Mouse (Mus musculus): ENCODE data around the gene Fbxl14. TPM values are rescaled to one million over a fixed set of nuclear protein-coding genes. Genes with fewer than 3 reads are reported as not detected.
A peak's percentile ranks its signal among the peaks of the same experiment; 100 is the strongest.

The Fbxl14 gene
- total RNA-seq, 2 experiments from 2014 or later = 31.6 to 33.6 TPM

DNA sequence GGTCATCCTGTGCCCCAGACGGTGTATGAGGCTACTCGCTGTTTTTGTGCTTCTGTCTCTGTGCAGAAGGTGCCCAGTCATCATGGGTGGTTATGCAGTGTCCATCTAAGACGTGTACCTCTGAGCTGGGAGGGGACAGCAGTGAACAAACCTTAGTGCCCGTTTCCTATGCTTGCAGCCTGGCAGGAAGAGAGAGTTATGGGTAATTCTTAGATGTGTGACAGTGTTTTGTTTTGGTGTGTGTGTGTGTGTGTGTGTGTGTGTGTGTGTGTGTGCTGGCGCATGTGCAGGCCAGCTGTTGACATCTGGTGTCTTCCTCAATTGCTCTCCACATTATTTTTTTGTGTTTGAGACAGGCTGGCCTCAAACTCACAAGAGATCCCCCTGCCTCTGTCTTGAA is 20.6 kb downstream of the Fbxl14 start:
- no peak for DNase-seq

DNA sequence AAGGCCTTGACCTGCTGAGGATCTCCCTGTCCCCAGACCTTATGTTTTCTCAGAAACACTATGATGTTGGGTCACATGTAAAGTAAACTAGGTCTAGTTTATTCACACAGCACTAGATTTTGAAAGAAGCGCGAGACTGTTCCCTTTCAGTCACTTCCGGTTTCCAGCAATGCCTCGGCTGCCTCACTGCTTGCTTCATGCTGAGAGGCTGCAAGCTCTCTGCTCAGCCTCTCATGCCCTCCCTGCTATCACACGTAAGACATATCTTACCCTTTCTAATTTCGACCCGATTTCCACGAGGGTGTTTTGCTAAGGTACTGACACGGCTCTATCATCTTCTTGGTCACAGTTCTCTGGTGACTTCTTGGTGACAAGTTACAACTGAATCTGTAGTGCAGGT is 22.6 kb downstream of the Fbxl14 start:
- no peak for DNase-seq

DNA sequence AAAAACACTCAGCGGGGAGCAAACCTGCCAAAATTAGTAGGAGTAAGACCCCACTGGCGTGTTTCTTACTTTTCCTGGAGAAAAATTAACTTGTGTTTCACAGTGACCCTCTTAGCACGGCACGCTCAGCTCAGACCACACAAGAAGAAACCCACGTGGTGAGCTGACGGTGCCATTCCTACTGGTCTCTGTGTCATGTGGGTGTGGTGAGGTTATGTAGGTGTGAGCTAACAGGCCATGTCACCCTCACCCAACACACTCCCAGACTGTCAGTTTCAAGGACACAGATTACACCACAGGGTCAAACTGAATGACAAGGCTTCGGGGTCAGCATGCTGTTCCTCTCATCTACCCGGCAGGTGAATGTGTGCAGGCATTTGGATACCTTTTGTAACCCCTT is 25.3 kb downstream of the Fbxl14 start:
- no peak for DNase-seq

DNA sequence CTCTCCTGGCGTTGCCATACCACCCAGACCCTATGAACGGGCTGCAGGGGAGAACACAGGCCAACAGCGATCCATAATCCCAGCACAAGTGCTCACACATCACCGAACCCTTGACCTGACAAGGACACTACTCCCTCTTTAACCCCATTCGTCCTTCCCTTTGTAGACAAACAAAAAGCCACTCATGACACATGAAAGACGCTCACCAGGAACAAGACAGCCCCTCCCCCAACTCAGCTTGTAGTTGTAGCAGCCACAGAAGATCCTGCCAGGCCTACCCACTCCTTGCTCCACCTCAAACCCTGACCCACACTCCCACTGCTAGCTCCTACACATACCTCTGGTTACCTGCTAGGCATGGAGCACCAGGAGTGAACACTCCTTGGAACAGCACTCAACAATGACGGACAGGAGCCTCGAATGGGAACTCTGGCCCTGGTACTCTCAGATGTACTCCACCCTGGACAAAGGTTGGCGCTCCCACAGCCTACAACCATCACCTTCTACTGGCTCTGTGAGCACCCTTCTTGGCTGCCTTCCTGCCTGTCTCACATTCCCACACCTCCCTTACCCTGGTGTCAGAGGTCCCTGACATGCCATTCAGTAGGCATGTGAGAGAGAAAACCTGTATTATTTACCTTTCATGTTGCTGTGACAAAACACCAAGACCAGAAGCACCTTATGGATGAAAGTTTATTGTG is 26.2 kb downstream of the Fbxl14 start:
- no peak for DNase-seq

DNA sequence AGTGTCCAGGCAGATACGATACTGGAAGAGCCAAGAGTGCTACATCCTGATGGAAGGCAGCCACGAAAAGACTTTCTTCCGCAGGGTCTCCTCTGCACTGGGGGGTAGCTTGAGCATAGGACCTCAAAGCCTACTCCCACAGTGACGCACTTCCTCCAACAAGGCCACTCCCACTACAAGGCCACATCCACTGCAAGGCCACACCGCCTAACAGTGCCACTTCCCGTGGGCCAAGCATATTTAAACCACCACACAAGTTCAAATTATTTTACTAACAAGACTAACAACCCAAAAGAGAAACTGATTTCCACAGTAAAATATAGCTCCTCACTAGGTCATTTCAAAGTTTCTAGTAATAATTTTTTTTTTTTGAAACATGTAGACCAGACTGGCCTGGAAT is 28.8 kb downstream of the Fbxl14 start:
- DNase-seq = no peak

DNA sequence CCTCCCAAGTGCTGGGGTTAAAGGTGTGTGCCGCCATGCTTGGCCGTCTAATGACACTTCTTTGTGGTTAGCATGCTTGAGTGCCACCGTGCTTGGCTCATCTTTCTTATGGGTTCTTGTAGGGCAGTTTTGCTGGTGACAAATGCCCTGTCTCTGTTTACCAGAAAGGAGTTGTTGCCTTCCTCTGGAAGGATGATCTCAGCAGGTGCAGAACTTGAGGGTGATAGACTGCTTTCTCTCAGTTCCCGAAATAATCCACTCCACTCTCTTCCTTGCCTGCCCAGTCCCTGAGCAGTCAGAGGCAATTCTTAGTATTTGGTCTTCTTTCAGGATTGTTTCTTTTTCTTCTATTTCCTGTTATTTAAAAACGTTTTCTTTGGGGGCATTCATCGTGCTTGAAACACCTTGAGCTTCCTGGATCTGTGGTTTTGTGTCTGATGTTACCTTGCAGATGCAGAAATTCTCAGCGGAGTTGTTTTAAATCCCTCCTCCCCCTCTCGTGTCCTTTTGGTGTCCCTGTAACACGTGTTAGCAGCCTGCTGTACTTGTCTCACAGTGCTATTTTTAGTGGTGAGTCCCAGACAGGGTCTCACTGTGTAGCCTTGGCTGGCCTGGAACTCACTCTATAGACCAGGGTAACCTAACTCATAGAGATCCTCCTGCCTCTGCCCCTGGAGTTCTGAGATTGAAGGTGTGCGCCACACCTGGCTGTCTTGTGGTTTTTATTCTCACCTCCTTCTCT is 29.3 kb downstream of the Fbxl14 start:
- DNase-seq = no peak

DNA sequence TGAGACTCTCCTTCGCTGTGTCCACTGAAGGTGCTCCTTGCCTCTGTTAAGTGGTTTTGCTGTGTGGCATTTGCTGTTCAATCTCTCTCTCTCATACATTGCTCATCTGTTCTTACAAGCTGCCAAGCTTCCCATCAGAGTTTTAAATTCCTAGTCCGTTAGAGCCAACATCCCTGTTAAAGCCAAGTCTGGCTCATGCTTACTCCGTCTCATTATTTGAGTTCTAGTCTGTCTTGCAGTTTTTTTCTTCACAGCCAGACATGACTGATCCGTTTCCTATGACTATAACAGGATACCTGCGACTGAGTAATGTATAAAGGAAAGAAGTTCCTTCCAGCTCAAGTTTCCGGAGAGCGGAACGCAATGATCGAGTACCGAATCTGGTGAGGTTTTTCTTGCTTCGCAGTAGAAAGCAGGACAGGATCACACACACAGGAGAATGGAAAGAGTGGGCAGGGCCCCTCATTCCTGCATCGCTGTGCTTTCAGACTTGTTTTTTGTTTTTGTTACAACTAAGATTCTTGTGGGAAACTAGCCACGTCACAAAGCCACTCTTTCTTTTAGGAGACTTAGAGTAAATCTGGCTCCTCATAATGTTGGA is 30.1 kb downstream of the Fbxl14 start:
- DNase-seq = no peak

DNA sequence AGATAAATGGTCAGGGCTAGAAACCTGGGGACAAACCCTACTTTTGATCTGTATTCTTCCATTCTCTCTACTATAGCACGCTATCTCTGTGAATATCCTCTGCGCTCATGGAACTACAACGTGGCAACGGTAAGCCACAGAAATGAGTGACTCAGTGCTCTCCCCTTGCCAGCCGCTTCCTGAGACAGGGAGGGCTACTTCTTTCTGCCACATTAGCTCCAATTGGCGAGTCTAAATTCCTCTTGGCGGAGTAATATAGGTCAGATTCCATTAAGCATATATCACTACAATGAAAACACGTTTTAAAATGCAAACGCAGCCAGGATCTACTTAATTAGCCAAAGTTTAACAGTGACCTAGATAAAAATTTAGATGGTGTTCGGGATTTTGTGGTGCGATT is 33.2 kb downstream of the Fbxl14 start:
- DNase-seq = no peak

DNA sequence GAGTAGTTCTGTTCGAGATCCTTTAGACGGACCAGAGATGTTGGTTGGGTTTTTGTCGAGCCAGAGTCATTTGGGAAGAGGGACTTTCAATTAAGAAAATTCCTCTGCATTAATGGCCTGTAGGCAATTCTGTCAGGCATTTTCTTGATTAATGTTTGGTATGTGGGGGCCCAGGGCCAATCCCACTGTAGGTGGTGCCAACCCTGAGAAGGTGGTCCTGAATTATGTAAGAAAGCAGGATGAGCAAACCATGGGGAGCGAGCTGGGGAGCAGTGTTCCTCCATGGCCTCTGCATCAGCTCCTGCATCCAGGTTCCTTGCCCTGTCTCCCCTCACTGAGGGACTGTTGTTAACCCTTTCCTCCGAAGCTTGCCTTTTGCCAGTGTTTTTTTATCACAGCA is 34.0 kb downstream of the Fbxl14 start:
- no peak for DNase-seq

DNA sequence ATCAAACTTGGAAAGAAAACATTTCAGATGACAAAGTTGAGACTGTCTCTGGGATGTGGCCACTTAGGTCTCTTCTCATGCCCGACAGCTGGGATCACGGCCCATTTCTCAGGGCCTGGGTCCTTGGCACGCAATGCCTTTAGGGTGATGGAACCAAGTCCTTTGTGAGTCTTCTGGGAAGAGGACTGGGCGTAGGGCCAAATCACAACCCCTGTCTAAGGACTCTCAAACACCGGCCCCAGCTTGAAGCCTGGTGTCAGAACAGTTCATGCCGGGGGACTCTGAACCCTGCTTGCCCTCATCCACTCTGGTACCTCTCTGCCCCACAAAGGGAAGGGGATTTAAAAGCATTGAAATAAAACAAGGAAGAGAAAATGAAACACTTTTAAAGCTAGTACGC is 34.6 kb downstream of the Fbxl14 start:
- no peak for DNase-seq

DNA sequence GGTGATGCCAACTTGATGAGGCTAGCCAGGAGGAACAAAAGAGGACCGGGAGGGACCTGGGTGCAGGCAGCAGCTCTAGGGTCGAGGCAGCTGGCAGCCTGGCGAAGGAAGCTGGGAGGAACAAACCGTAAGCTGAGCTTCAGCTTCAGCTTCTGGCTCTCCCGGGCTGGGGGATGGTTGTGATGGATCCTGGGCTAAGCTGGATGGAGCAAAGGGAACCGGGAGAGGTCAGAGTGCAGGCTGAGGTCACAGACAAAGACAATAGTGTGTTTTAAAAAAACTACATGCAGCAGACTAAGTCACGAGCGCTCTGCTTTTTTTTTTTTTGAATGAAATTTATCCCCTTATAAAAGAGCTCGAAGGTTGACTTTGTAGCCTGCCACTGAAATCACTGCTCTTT is 41.3 kb downstream of the Fbxl14 start:
- DNase-seq = no peak

DNA sequence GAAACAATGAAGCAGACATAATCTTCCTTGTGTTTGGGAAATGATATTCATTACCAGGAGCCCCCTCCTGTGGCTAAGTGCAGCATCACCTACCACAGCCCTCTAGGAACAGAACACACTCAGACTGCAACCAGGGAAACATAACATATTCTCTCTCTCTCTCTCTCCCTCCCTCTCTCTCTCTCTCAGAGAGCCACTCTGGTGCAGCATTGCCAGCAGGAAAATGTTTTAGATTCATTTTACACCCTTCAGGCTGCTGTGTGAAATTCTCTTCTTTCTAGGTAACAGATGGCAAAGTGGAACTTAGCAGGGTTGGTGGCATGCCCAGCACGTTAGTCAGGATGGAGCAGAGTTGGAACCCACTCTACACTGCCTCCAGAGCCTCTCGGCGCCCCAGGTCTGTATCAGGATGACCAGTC is 42.0 kb downstream of the Fbxl14 start:
- no peak for DNase-seq

DNA sequence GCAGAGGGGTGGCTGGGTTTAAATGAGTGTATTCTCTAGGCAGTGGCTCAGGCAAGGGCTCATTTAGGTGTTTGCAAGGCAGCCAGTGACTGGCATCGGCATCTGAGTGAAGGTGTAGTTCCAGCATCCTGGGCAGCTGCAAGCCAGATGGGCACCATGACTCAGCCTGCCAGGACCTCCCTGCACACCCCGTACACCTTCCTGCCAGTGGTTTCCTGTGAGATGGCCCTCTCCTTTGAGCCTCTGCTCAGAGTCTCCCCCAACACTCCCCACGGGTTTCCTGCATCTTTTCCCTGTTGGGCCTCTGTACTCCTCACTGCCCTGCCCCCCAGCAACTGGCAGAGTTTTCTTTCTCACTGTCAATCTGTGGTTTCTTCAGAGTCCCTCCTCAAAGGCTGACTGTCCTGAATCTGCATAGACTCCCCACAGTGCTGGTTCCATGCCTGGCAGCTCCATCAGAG is 42.5 kb downstream of the Fbxl14 start:
- peak in 1 of 2 experiments; percentile 12 for DNase-seq

DNA sequence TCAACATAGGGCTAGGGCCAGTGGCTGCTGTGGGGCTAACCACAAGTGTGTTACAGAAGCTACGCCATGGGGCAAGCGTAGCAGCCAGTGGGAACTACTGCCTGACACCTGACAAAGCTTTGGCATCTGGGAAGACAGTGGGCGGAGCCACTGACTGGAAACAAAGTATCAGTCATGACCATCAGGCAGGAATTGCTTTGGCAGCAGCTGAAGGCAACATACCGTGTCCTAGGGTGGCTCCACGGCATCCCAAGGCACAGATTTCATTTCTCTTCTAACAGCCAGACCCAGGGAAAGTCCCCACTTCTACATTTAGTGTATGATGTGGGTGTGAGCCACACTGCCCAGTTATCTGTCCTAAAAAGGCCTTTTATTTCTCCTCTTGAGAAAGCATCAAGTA is 47.0 kb downstream of the Fbxl14 start:
- DNase-seq = no peak

DNA sequence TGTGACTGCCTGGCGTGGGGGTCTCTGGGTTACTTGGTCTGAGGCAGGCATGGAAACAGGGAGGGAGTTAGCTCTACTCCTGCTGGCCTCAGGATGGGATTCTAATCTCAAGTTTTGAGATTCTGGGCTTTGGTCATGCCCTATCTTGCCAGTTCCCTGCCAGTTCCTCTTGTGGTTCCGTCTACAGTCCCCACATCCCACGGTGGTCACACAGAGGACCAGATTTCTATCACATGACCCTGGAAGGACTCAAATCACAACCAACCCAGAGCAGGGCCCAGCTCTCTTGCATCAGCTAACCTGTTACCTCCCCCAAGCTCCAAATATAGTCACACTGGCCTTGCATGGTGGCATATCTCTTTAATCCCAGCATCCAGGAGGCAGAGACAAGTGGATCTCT is 50.2 kb downstream of the Fbxl14 start:
- DNase-seq = no peak

Other genes starting within 250 kb of the Fbxl14 start
- 1 to 10 TPM in 1 of 2 experiments, under 1 TPM in 1; 0.78 to 1.4 TPM for gene Cacna2d4, start 243.1 kb upstream of the Fbxl14 start, total RNA-seq (2021)
- gene Lrtm2, start 148.9 kb upstream of the Fbxl14 start, total RNA-seq (2021) = 10 to 100 TPM; 40.4 to 42.8 TPM
- 10 to 100 TPM; 36.2 to 41.5 TPM for gene Adipor2, start 62.0 kb upstream of the Fbxl14 start, total RNA-seq (2021)
- 1 to 10 TPM; 1.7 to 2.2 TPM for gene Wnt5b, start 64.7 kb downstream of the Fbxl14 start, total RNA-seq (2021)

Measured in layer of hippocampus, postnatal 36 days (tissue).